Mouse (Mus musculus): ENCODE measurements around the gene Cdc42ep1.

DNA sequence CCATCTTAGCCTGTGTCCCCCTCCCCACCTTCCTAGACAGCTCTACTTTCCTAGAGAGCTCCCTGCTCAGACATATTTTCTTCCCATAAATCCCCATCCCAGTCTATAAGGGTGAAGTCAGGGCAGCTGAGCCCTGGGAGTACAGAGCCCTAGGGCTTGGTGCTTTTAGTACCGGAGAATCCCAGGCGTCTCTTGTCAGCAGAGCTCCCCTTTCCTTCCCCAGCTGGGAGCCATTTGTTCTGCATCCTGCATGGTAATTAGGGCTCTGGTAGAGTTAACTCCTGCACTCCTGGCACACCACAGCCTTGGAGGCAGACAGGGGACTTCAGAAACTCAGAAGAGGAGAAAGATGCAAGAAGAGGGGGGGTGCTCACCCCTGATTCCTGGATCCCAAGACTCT, 2.7 kb upstream of the Cdc42ep1 start:
- no peak for TF ChIP-seq CTCF (IDR thresholded peaks at IDR 0.05; ENCODE audit: low read depth)
- TF ChIP-seq EP300 (IDR thresholded peaks at IDR 0.05; ENCODE audit: low read depth) = no peak
